35 mouse cellular contexts compared by ENCODE assay signal in the genomic region with DNA sequence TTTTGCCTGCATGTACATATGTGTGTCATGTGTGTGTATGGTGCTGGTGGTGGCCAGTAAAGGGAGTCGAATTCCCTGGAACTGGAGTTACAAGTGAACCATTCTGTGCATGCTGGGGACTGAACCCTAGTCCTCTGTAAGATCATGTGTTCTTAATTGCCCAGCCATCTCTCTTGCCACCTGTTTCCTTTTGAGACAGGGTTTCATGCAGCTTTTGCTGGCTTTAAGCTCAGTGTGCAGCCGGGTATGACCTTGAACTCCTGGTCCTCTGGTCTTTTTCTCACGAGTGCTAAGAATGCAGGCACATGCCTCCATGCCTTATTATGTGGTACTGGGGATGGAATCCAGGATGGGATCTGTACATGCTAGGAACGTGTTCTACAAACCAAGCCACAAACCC.
"Had no signal": no experiment of that assay in that cellular context is flagged by ENCODE, and none has a peak within 500 bp of the region (broad histone marks: within the 10 kb centered on the region; RNA-seq: fewer than 3 reads in every experiment).

No protein-coding gene starts in this region.

- H3K4me1 ChIP-seq: hindbrain, embryonic 12.5 days; hindbrain, embryonic 13.5 days; hindbrain, embryonic 15.5 days; intestine, embryonic 15.5 days; kidney, embryonic 15.5 days had no signal

- H3K9me3 ChIP-seq: heart, embryonic 12.5 days; heart, embryonic 13.5 days; heart, embryonic 15.5 days; hindbrain, embryonic 10.5 days; hindbrain, embryonic 12.5 days; hindbrain, embryonic 13.5 days; hindbrain, embryonic 15.5 days; intestine, embryonic 15.5 days; kidney, embryonic 15.5 days had no signal

- H3K4me3 ChIP-seq: heart, embryonic 12.5 days; heart, embryonic 13.5 days; heart, embryonic 15.5 days; hindbrain, embryonic 10.5 days; hindbrain, embryonic 12.5 days; hindbrain, embryonic 13.5 days; hindbrain, embryonic 15.5 days; intestine, embryonic 15.5 days; kidney, embryonic 15.5 days; layer of hippocampus, adult 2 months; left cerebral cortex, adult 2 months had no signal

- ATAC-seq: hindbrain, embryonic 16.5 days; hindbrain, postnatal 0 days; inflammation-experienced regulatory T-cells, adult 6 months; intestine, embryonic 15.5 days; intestine, embryonic 16.5 days; intestine, postnatal 0 days had no signal

- H3K27me3 ChIP-seq: heart, embryonic 13.5 days; heart, embryonic 15.5 days; hindbrain, embryonic 12.5 days; hindbrain, embryonic 13.5 days; hindbrain, embryonic 15.5 days; intestine, embryonic 15.5 days; kidney, embryonic 15.5 days had no signal

- DNase-seq: heart, postnatal 10 days; heart, postnatal 14 days; heart, postnatal 36 days; heart, postnatal 4 days; kidney, adult 11 months; kidney, adult 18-20 months; kidney, adult 2 months; kidney, adult 8-10 months; kidney, adult 9 months; kidney, postnatal 10 days; kidney, postnatal 14 days; kidney, postnatal 25 days; kidney, postnatal 36 days; kidney, postnatal 4 days; layer of hippocampus, adult 9-11 months; layer of hippocampus, postnatal 36 days had no signal

- H3K9ac ChIP-seq: heart, embryonic 12.5 days; heart, embryonic 13.5 days; heart, embryonic 15.5 days; hindbrain, embryonic 12.5 days; hindbrain, embryonic 13.5 days; hindbrain, embryonic 14.5 days; hindbrain, embryonic 15.5 days; intestine, embryonic 15.5 days; kidney, embryonic 15.5 days had no signal

- H3K36me3 ChIP-seq: heart, embryonic 15.5 days; hindbrain, embryonic 10.5 days; hindbrain, embryonic 12.5 days; hindbrain, embryonic 13.5 days; hindbrain, embryonic 15.5 days; intestine, embryonic 15.5 days; kidney, embryonic 15.5 days had no signal

- H3K4me2 ChIP-seq: heart, embryonic 11.5 days; heart, embryonic 12.5 days; heart, embryonic 13.5 days; heart, embryonic 15.5 days; hindbrain, embryonic 12.5 days; hindbrain, embryonic 13.5 days; hindbrain, embryonic 14.5 days; hindbrain, embryonic 15.5 days; intestine, embryonic 15.5 days; kidney, embryonic 15.5 days had no signal

- H3K27ac ChIP-seq: heart, embryonic 13.5 days; heart, embryonic 15.5 days; hindbrain, embryonic 10.5 days; hindbrain, embryonic 12.5 days; hindbrain, embryonic 13.5 days; hindbrain, embryonic 14.5 days; hindbrain, embryonic 15.5 days; hindbrain, postnatal 0 days; intestine, embryonic 15.5 days; kidney, embryonic 15.5 days; kidney, postnatal 0 days; layer of hippocampus, adult 2 months; left cerebral cortex, adult 2 months had no signal
